Mouse (Mus musculus): ENCODE results near the gene Apol10b.

GRCm38 (mm10) chr15:77595961-77596360, at the start of gene Apol10b:
- no peak for TF ChIP-seq CTCF (IDR thresholded peaks at IDR 0.05; ENCODE audit: low read depth, low read length)
- no peak for TF ChIP-seq GATA1 (IDR thresholded peaks at IDR 0.05; ENCODE audit: borderline replicate concordance, low read length)
- TF ChIP-seq TAL1 (conservative IDR thresholded peaks at IDR 0.05; ENCODE audit: low read depth, low read length): no peak
